Mouse (Mus musculus): ENCODE results near the gene Cdh13. TPM values are rescaled to one million over a fixed set of nuclear protein-coding genes. Genes with fewer than 3 reads are reported as not detected.

Gene Cdh13
- polyA plus RNA-seq, 1 experiment from 2014 or later = 50.0 TPM

DNA sequence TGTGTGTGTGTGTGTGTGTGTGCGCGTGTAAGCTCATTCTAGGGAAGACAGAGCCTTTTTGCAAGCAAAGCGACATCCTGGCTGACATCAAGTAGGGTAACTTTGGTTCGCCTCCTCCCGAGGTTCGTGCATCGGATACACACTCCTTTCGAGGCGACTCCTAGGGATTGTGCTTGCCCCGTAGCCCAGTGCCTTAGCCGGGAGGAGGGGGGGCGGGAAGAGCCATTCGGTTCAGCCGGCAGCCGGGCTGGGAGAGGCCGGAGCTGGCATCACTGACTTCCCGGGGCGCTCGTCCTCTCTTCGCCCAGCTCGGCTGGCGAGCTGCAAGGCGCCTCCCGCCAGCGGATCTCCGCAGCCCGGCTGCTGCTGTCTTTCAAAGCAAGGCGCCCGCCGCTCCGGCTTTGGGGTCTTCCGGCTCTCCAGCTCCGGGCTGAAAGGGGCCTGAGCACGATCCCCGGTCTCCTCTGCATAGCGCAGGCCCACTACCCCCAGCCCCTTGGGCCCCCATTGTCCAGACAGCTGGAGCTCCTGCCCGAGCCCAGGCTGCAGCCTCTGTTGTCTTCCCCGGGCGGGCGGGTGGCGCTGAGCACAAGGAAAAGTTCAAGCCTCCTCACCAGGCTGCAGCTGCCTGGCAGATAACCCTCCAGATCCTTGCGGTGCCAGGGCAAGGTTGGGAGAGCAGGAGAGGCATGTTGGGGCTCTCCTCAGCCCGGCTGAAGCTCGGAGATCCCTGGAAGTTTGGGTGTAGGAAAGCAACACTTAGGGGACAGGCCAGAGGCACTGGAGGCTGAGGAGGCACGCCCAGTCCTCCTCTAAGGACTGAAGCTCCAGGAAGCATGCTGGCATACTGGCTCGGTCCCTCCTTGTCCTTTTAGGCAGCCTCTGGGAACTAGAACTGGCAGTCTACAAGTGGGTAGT lies 838 bp downstream of the Cdh13 start:
- Histone ChIP-seq H3K27ac (replicated peaks) (peak overlapping the region; percentile 91), H3K36me3 (no peaks in the 10 kb centered on the region), H3K9me3 (no peaks in the 10 kb centered on the region), H3K4me2 (peak overlapping the region; percentile 89), H3K27me3 (replicated peaks) (peaks cover 3% of the 10 kb centered on the region), H3K4me1 (peaks cover 64% of the 10 kb centered on the region), H3K4me3 (peak overlapping the region; percentile 75), H3K9ac (peak overlapping the region; percentile 93)
- ATAC-seq (ENCODE audit: extremely low read depth, insufficient number of reproducible peaks, low FRiP score, low TSS enrichment) = peak; percentile 20; the same call in 1 of the 2 replicates
- WGBS = under 1% methylated on average over 46 of the region's 46 CpGs

DNA sequence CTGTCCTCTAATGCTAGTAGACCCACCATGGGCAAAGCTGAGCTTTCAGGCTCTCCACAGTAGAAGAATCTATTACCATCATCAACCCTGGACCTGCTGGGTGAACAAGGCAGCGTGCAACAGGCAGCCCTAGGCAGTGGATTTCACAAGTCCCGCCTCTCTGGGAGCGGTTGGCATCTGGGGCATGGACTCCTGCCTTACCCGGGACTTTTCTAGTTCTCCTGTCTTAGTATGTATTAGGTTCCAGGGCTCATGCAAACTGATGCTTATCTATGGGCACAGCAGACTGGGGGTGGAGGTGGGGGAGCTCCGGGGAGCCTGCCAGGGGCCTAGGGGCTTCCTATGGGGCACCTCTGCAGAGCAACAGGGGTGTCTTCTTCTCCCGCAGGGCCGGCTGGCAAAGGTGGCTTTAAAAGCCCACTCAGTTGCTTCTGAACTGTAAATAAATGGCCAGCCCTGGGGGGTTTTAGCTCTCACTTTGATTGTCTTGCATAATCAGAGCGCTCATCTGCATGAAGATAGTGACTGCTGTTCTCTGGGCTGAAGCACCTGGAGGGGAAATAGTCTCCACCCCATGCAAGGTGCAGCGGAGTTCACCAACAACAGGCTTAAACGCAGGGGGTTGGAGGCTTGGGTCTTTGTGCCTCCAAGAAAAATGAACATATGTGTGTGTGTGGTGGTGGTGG lies 2.2 kb downstream of the Cdh13 start:
- no peaks in the 10 kb centered on the region for H3K9me3 ChIP-seq
- H3K27ac ChIP-seq (replicated peaks) = peak overlapping the region; percentile 91
- H3K4me3 ChIP-seq = peak overlapping the region; percentile 75
- WGBS = 28% methylated on average over 10 of the region's 10 CpGs
- H3K4me2 ChIP-seq = peak overlapping the region; percentile 89
- H3K9ac ChIP-seq = peak overlapping the region; percentile 93
- H3K4me1 ChIP-seq = peaks cover 77% of the 10 kb centered on the region
- H3K27me3 ChIP-seq (replicated peaks) = peaks cover 3% of the 10 kb centered on the region
- no peaks in the 10 kb centered on the region for H3K36me3 ChIP-seq
- ATAC-seq (ENCODE audit: extremely low read depth, insufficient number of reproducible peaks, low FRiP score, low TSS enrichment) = no peak

DNA sequence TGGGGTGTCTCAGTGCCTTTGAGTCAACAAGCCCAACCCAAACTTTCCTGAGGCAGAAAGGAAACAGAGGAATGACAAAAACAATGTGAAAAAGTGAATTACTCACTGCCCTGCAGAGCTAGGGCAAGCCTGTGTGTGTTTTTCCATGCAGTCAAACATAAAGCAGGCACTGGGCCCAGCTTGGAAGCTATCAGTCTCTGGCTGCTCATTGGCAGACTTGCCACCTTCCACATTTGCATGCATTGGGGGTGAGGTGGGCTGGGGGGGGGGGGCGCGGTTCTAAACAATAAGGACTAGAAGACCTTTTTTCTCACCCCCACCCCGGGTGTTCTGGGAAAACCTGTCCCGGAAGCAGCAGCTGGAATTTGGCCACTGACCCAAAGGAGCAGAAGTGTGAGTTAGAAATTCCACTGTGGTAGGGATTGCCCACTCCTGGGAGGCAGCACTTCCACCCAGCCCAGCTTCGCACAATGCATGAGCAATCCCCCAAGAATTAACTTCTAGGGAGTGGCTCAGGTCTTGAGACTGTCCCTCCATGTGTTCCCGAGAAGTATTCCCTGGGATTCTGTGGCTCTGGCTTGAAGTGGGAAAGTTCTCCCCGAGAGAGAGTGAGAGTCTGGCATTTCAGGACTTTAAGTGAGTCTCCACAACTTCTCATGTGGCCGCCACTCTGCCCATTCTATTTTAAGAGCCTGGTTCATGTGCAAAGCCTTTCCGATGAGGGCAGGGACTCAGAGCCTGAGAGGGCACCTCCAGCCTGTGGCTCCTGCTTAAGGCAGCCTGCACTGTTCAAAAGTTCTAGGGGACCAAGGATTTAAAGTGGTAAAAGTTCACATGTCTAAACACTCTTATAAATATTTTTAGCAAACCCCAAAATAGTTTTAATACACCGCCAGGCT lies 3.0 kb downstream of the Cdh13 start:
- H3K9me3 ChIP-seq = no peaks in the 10 kb centered on the region
- H3K4me1 ChIP-seq = peaks cover 81% of the 10 kb centered on the region
- H3K27ac ChIP-seq (replicated peaks) = peak overlapping the region; percentile 91
- peak overlapping the region; percentile 89 for H3K4me2 ChIP-seq
- no peaks in the 10 kb centered on the region for H3K36me3 ChIP-seq
- 0 out of 2 replicates have a peak, but pooled peaks have one; percentile 14 for ATAC-seq (ENCODE audit: extremely low read depth, insufficient number of reproducible peaks, low FRiP score, low TSS enrichment)
- peak overlapping the region; percentile 75 for H3K4me3 ChIP-seq
- no peaks in the 10 kb centered on the region for H3K27me3 ChIP-seq (replicated peaks)
- peak overlapping the region; percentile 93 for H3K9ac ChIP-seq
- 14% methylated on average over 10 of the region's 10 CpGs for WGBS

DNA sequence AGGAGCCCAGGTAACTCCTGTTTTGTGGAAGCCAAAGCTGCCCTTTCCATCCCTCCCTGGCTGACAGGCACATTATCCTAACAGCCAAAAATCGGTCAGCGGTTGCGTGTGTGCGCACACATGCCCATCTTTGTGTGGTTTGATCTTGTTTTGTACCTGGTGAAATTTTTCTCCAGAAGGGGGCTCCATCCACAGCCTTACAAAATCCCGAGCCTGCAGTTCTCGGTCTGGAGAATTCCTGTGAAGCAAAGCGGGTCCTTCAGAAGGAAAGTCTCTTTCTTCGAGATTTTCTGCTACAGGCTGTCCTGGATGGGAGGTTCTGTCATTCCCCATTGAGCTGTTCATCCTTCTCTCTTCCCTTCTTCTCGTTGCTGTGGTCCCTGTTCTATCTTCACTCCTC lies 4.0 kb downstream of the Cdh13 start:
- Histone ChIP-seq H3K27me3 (replicated peaks) (no peaks in the 10 kb centered on the region), H3K9me3 (no peaks in the 10 kb centered on the region), H3K36me3 (no peaks in the 10 kb centered on the region), H3K9ac (peak overlapping the region; percentile 93), H3K27ac (replicated peaks) (peak overlapping the region; percentile 91), H3K4me3 (no peak overlapping the region), H3K4me2 (peak overlapping the region; percentile 89; the same call in 1 of the 2 replicates), H3K4me1 (peaks cover 80% of the 10 kb centered on the region)
- WGBS = 43% methylated on average over 9 of the region's 9 CpGs
- ATAC-seq (ENCODE audit: extremely low read depth, insufficient number of reproducible peaks, low FRiP score, low TSS enrichment) = no peak

GRCm38 (mm10) chr8:118288259-118288952 lies 4.9 kb downstream of the Cdh13 start:
- Histone ChIP-seq H3K36me3 (no peaks in the 10 kb centered on the region), H3K4me3 (no peak overlapping the region), H3K27ac (replicated peaks) (peak overlapping the region; percentile 91), H3K9me3 (no peaks in the 10 kb centered on the region), H3K4me2 (no peak overlapping the region), H3K4me1 (peaks cover 74% of the 10 kb centered on the region), H3K9ac (no peak overlapping the region), H3K27me3 (replicated peaks) (no peaks in the 10 kb centered on the region; the same call in 1 of the 2 replicates)
- ATAC-seq (ENCODE audit: extremely low read depth, insufficient number of reproducible peaks, low FRiP score, low TSS enrichment) = no peak
- WGBS = 56% methylated on average over 8 of the region's 8 CpGs

GRCm38 (mm10) chr8:118289091-118289490 lies 5.6 kb downstream of the Cdh13 start:
- Histone ChIP-seq H3K4me1 (peaks cover 74% of the 10 kb centered on the region), H3K27ac (replicated peaks) (peak overlapping the region; percentile 86), H3K36me3 (no peaks in the 10 kb centered on the region), H3K4me3 (no peak overlapping the region), H3K9ac (no peak overlapping the region), H3K27me3 (replicated peaks) (no peaks in the 10 kb centered on the region; the same call in 1 of the 2 replicates), H3K4me2 (no peak overlapping the region), H3K9me3 (no peaks in the 10 kb centered on the region)
- no peak for ATAC-seq (ENCODE audit: extremely low read depth, insufficient number of reproducible peaks, low FRiP score, low TSS enrichment)
- 53% methylated on average over 4 of the region's 4 CpGs for WGBS

GRCm38 (mm10) chr8:118289525-118289924 lies 6.0 kb downstream of the Cdh13 start:
- peak overlapping the region; percentile 86; the same call in 1 of the 2 replicates for H3K27ac ChIP-seq (replicated peaks)
- H3K4me1 ChIP-seq = peaks cover 74% of the 10 kb centered on the region
- WGBS = 53% methylated on average over 7 of the region's 7 CpGs

GRCm38 (mm10) chr8:118290266-118290665 lies 6.7 kb downstream of the Cdh13 start:
- Histone ChIP-seq H3K4me2 (peak overlapping the region; percentile 9; the same call in 1 of the 2 replicates), H3K4me1 (peaks cover 66% of the 10 kb centered on the region), H3K9ac (peak overlapping the region; percentile 60), H3K27ac (replicated peaks) (peak overlapping the region; percentile 86), H3K4me3 (no peak overlapping the region), H3K36me3 (no peaks in the 10 kb centered on the region), H3K27me3 (replicated peaks) (no peaks in the 10 kb centered on the region; the same call in 1 of the 2 replicates), H3K9me3 (no peaks in the 10 kb centered on the region)
- no peak for ATAC-seq (ENCODE audit: extremely low read depth, insufficient number of reproducible peaks, low FRiP score, low TSS enrichment)
- 49% methylated on average over 6 of the region's 6 CpGs for WGBS

More at GRCm38 (mm10) chr8:118289525-118289924, 6.0 kb downstream of the Cdh13 start:
- Histone ChIP-seq H3K9ac (no peak overlapping the region), H3K4me3 (no peak overlapping the region), H3K4me2 (no peak overlapping the region), H3K27me3 (replicated peaks) (no peaks in the 10 kb centered on the region; the same call in 1 of the 2 replicates), H3K9me3 (no peaks in the 10 kb centered on the region), H3K36me3 (no peaks in the 10 kb centered on the region)
- ATAC-seq (ENCODE audit: extremely low read depth, insufficient number of reproducible peaks, low FRiP score, low TSS enrichment) = no peak

GRCm38 (mm10) chr8:118296477-118296876 lies 12.9 kb downstream of the Cdh13 start:
- Histone ChIP-seq H3K36me3 (no peaks in the 10 kb centered on the region), H3K9ac (no peak overlapping the region), H3K4me1 (peaks cover 4% of the 10 kb centered on the region), H3K27me3 (replicated peaks) (peaks cover 9% of the 10 kb centered on the region), H3K4me2 (no peak overlapping the region), H3K27ac (replicated peaks) (no peak overlapping the region), H3K4me3 (no peak overlapping the region), H3K9me3 (no peaks in the 10 kb centered on the region)
- ATAC-seq (ENCODE audit: extremely low read depth, insufficient number of reproducible peaks, low FRiP score, low TSS enrichment) = no peak
- WGBS = 55% methylated on average over 5 of the region's 5 CpGs

DNA sequence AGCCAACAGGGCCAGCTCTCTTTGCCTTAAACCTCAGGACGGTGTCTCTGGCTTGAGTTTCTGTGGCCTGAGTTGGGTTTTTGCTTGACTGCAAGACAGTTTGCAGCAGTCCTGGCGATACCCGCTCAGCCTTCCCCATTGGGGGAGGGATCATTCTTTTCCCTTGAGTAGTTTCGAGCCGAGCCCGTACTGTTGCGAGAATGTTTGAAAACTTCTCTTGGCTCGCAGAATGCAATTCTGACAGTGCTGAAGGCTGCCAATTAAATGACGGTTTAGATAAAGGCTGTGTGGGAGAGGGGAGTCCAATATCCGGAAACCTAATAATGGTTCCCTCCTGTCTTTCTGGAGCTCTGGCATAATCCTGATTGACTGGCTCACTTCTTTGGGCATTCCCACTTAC lies 23.4 kb downstream of the Cdh13 start:
- Histone ChIP-seq H3K36me3 (no peaks in the 10 kb centered on the region), H3K4me1 (no peaks in the 10 kb centered on the region), H3K9ac (no peak overlapping the region), H3K9me3 (no peaks in the 10 kb centered on the region), H3K27me3 (replicated peaks) (peaks cover 7% of the 10 kb centered on the region), H3K4me3 (no peak overlapping the region), H3K4me2 (no peak overlapping the region), H3K27ac (replicated peaks) (no peak overlapping the region)
- no peak for ATAC-seq (ENCODE audit: extremely low read depth, insufficient number of reproducible peaks, low FRiP score, low TSS enrichment)
- 60% methylated on average over 10 of the region's 10 CpGs for WGBS
